Mouse (Mus musculus) cortical plate, adult 2 months (tissue): ENCODE data around the gene Tbc1d9b.

Experiments
- CTCF ChIP-seq: fragments of 200-500 bp; IDR thresholded peaks from 2 replicates; pipeline ENCODE4 v1.5.1; 2011; ENCODE audit warnings: mild to moderate bottlenecking, control low read depth, low read length; ENCODE audit not compliant: insufficient read depth; ENCODE audit errors: extremely low read depth
- POLR2A ChIP-seq: fragments of 200-500 bp; IDR thresholded peaks from 2 replicates; pipeline ENCODE4 v1.6.1; 2011; ENCODE audit warnings: mild to moderate bottlenecking, low read length, control low read depth; ENCODE audit not compliant: insufficient read depth; ENCODE audit errors: extremely low read depth

DNA sequence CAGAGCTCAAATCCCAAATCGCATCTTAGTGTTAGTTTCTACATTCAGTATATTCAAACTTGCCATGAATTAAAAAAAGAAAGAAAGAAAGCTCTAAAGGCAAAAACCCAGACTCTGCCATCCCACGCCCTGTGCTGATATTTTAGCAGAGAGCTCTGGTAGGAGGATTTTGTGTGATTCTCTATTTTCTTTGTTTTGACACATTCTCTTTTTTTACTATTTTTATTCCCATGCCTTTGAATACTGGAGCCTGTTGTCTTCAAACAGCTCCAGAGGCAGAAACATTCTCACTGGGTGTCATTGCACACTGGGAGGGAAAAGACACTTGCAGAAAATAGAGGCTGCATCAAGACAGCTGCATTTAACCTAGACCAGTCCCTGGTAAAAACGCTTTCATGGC lies 45.0 kb upstream of the Tbc1d9b start:
- no peak for TF ChIP-seq CTCF
- no peak for TF ChIP-seq POLR2A
